Mouse (Mus musculus) CH12.LX (cell line): ENCODE data around the gene Mcts2. TPM values are rescaled to one million over a fixed set of nuclear protein-coding genes. Genes with fewer than 3 reads are reported as not detected.

ENCODE experiments used
- DNase-seq: peaks from one replicate; pipeline ENCODE4 v3.0.0-alpha.2; 2013; ENCODE audit errors: extremely low read depth
- H3K27ac ChIP-seq: 2 replicates; pipeline ENCODE4 v1.5.1; 2012; ENCODE audit warnings: low read depth, mild to moderate bottlenecking, control low read depth, moderate library complexity; ENCODE audit not compliant: insufficient read depth
- H3K27me3 ChIP-seq: replicated peaks from 2 replicates; pipeline ENCODE3; 2012; ENCODE audit warnings: inconsistent platforms
- H3K36me3 ChIP-seq, 2 experiments: replicated peaks in 1 of 2; 2 replicates each; pipeline versions ENCODE3 to v1.6.1; 2012; ENCODE audit warnings: inconsistent platforms in 1 of 2, low read length in 1 of 2, mild to moderate bottlenecking in 1 of 2, mixed read lengths in 1 of 2, moderate library complexity in 1 of 2; ENCODE audit not compliant: control insufficient read depth in 1 of 2, insufficient read depth in 1 of 2
- H3K4me1 ChIP-seq, 2 experiments: 2 replicates each; pipeline ENCODE4 v1.6.1; 2012; ENCODE audit warnings: inconsistent platforms in 1 of 2, moderate library complexity in 1 of 2; ENCODE audit not compliant: insufficient read depth in 2 of 2, control insufficient read depth in 1 of 2
- H3K4me2 ChIP-seq: 2 replicates; pipeline ENCODE4 v1.6.1; 2012; ENCODE audit warnings: low read depth, mild to moderate bottlenecking, control low read depth; ENCODE audit not compliant: poor library complexity, insufficient read depth, severe bottlenecking
- H3K4me3 ChIP-seq, 3 experiments: fragments of 150-350 bp in 1 of 3; sonication (generic) in 1 of 3; replicated peaks in 1 of 3; 2 replicates each; pipeline versions ENCODE3 to v1.5.1; 2011 to 2012; ENCODE audit warnings: low read depth in 2 of 3, low read length in 2 of 3, mild to moderate bottlenecking in 2 of 3, moderate library complexity in 2 of 3, control low read depth in 1 of 3, improper control_type of control experiment in 1 of 3, inconsistent platforms in 1 of 3, mixed read lengths in 1 of 3; ENCODE audit not compliant: poor library complexity in 1 of 3
- H3K79me2 ChIP-seq: replicated peaks from 2 replicates; pipeline ENCODE4 v1.6.1; 2012; ENCODE audit warnings: mild to moderate bottlenecking, moderate library complexity; ENCODE audit not compliant: control insufficient read depth, poor library complexity, insufficient read depth, severe bottlenecking; ENCODE audit errors: extremely low read depth
- H3K9ac ChIP-seq: 2 replicates; pipeline ENCODE4 v1.6.1; 2012; ENCODE audit warnings: low read depth, mild to moderate bottlenecking, control low read depth, moderate library complexity; ENCODE audit not compliant: insufficient read depth
- H3K9me3 ChIP-seq: replicated peaks from 2 replicates; pipeline ENCODE3; 2012; ENCODE audit warnings: low read length, inconsistent platforms, mixed read lengths
- CHD1 ChIP-seq: IDR thresholded peaks from 2 replicates; pipeline ENCODE4 v1.6.1; 2012; ENCODE audit warnings: low read depth, low read length, improper control_type of control experiment, inconsistent platforms
- CHD2 ChIP-seq: IDR thresholded peaks from 2 replicates; pipeline ENCODE4 v1.6.1; 2011; ENCODE audit warnings: low read length, improper control_type of control experiment
- CTCF ChIP-seq, 2 experiments: IDR thresholded peaks in 1 of 2; conservative IDR thresholded peaks in 1 of 2; 2 replicates each; pipeline ENCODE4 v1.5.1; 2011 to 2012; ENCODE audit warnings: low read depth in 2 of 2, low read length in 2 of 2, improper control_type of control experiment in 1 of 2, inconsistent platforms in 1 of 2, mild to moderate bottlenecking in 1 of 2, moderate library complexity in 1 of 2
- E2F4 ChIP-seq: IDR thresholded peaks from 2 replicates; pipeline ENCODE4 v1.6.1; 2011; ENCODE audit warnings: low read depth, low read length, improper control_type of control experiment; ENCODE audit not compliant: insufficient replicate concordance
- ELF1 ChIP-seq: IDR thresholded peaks from 2 replicates; pipeline ENCODE4 v1.6.1; 2014; ENCODE audit warnings: low read depth, mild to moderate bottlenecking, inconsistent platforms, low read length, improper control_type of control experiment
- GABPA ChIP-seq: IDR thresholded peaks from 2 replicates; pipeline ENCODE4 v1.6.1; 2012; ENCODE audit warnings: low read depth, low read length, improper control_type of control experiment, inconsistent platforms; ENCODE audit not compliant: insufficient replicate concordance
- IRF4 ChIP-seq: IDR thresholded peaks from 2 replicates; pipeline ENCODE4 v1.6.1; 2014; ENCODE audit warnings: low read depth, mild to moderate bottlenecking, inconsistent platforms, low read length, improper control_type of control experiment
- JUN ChIP-seq: IDR thresholded peaks from 2 replicates; pipeline ENCODE4 v1.6.1; 2011; ENCODE audit warnings: low read depth, mild to moderate bottlenecking, low read length, improper control_type of control experiment, moderate library complexity; ENCODE audit not compliant: insufficient read depth
- JUND ChIP-seq: conservative IDR thresholded peaks from 2 replicates; pipeline ENCODE4 v1.6.1; 2011; ENCODE audit warnings: low read depth, low read length, improper control_type of control experiment
- KAT2A ChIP-seq: IDR thresholded peaks from 2 replicates; pipeline ENCODE4 v1.6.1; 2012; ENCODE audit warnings: low read length, improper control_type of control experiment, inconsistent platforms; ENCODE audit not compliant: insufficient replicate concordance
- MAFK ChIP-seq: IDR thresholded peaks from 2 replicates; pipeline ENCODE4 v1.6.1; 2011; ENCODE audit warnings: low read length, improper control_type of control experiment; ENCODE audit not compliant: insufficient replicate concordance
- MAX ChIP-seq: IDR thresholded peaks from 2 replicates; pipeline ENCODE4 v1.6.1; 2011; ENCODE audit warnings: low read length, improper control_type of control experiment
- MXI1 ChIP-seq: IDR thresholded peaks from 2 replicates; pipeline ENCODE4 v1.6.1; 2011; ENCODE audit warnings: mild to moderate bottlenecking, low read depth, low read length, improper control_type of control experiment
- MYC ChIP-seq: IDR thresholded peaks from 2 replicates; pipeline ENCODE4 v1.6.1; 2011; ENCODE audit warnings: low read depth, mild to moderate bottlenecking, improper control_type of control experiment, low read length
- NELFE ChIP-seq: IDR thresholded peaks from 2 replicates; pipeline ENCODE4 v1.6.1; 2011; ENCODE audit warnings: low read depth, low read length, improper control_type of control experiment
- NRF1 ChIP-seq: IDR thresholded peaks from 2 replicates; pipeline ENCODE4 v1.6.1; 2014; ENCODE audit warnings: low read depth, mild to moderate bottlenecking, inconsistent platforms, low read length, improper control_type of control experiment, moderate library complexity
- POLR2A ChIP-seq: IDR thresholded peaks from 2 replicates; pipeline ENCODE4 v1.6.1; 2011; ENCODE audit warnings: low read depth, mild to moderate bottlenecking, improper control_type of control experiment, low read length
- RAD21 ChIP-seq: IDR thresholded peaks from 2 replicates; pipeline ENCODE4 v1.6.1; 2011; ENCODE audit warnings: low read depth, mild to moderate bottlenecking, low read length, improper control_type of control experiment, moderate library complexity
- SMC3 ChIP-seq: IDR thresholded peaks from 2 replicates; pipeline ENCODE4 v1.6.1; 2011; ENCODE audit warnings: low read depth, low read length, improper control_type of control experiment
- TBP ChIP-seq: conservative IDR thresholded peaks from 2 replicates; pipeline ENCODE4 v1.6.1; 2011; ENCODE audit warnings: low read depth, low read length, improper control_type of control experiment
- TCF12 ChIP-seq: IDR thresholded peaks from 2 replicates; pipeline ENCODE4 v1.6.1; 2014; ENCODE audit warnings: low read depth, mild to moderate bottlenecking, inconsistent platforms, low read length, improper control_type of control experiment
- UBTF ChIP-seq: IDR thresholded peaks from 2 replicates; pipeline ENCODE4 v1.6.1; 2012; ENCODE audit warnings: low read depth, mild to moderate bottlenecking, inconsistent platforms, low read length, improper control_type of control experiment, moderate library complexity
- USF1 ChIP-seq: IDR thresholded peaks from 2 replicates; pipeline ENCODE4 v1.6.1; 2014; ENCODE audit warnings: low read depth, mild to moderate bottlenecking, inconsistent platforms, low read length, improper control_type of control experiment
- USF2 ChIP-seq: conservative IDR thresholded peaks from 2 replicates; pipeline ENCODE4 v1.6.1; 2011; ENCODE audit warnings: low read depth, low read length, improper control_type of control experiment
- ZC3H11A ChIP-seq: IDR thresholded peaks from 2 replicates; pipeline ENCODE4 v1.6.1; 2012; ENCODE audit warnings: low read depth, mild to moderate bottlenecking, inconsistent platforms, low read length, improper control_type of control experiment
- ZKSCAN1 ChIP-seq: IDR thresholded peaks from 2 replicates; pipeline ENCODE4 v1.6.1; 2012; ENCODE audit warnings: low read depth, inconsistent platforms, low read length, improper control_type of control experiment, borderline replicate concordance
- ZMIZ1 ChIP-seq: IDR thresholded peaks from 2 replicates; pipeline ENCODE4 v1.6.1; 2012; ENCODE audit warnings: low read depth, mild to moderate bottlenecking, inconsistent platforms, low read length, improper control_type of control experiment
- ZNF384 ChIP-seq: IDR thresholded peaks from 2 replicates; pipeline ENCODE4 v1.6.1; 2012; ENCODE audit warnings: low read depth, low read length, improper control_type of control experiment, inconsistent platforms
- dilution Hi-C: fragments of 300-500 bp; cut with MboI; formaldehyde crosslinking; loops from 2 replicates; pipeline ENCODE4 v1.14.3; 2020; ENCODE audit warnings: low sequenced_read_pairs; ENCODE audit not compliant: extremely low pct_unique_long_range_greater_than_20kb, extremely low pct_ligation_motif_present
- in situ Hi-C: fragments of 300-500 bp; cut with MboI; formaldehyde crosslinking; loops from 3 replicates; pipeline ENCODE4 v1.14.3; 2019; ENCODE audit warnings: low sequenced_read_pairs, low pct_ligation_motif_present, low pct_unique_long_range_greater_than_20kb, mixed read lengths
- polyA plus RNA-seq: library from polyadenylated mRNA; unstranded; fragments of >175 nt; gene quantifications from 2 replicates; pipeline ENCODE4 v1.2.1, GENCODE M21; 2012; ENCODE audit warnings: low read depth; ENCODE audit not compliant: insufficient read length
- total RNA-seq, 2 experiments: library from RNA; depleted of rRNA; stranded (reverse); fragments of 300-350 nt in 1 of 2; fragments of >200 nt in 1 of 2; gene quantifications; 2 replicates each; pipeline ENCODE4 v1.2.3; 2012 to 2014

The Mcts2 gene
- total and polyA plus RNA-seq, 3 experiments = 1.5 to 3.3 (median 3.2) TPM

- Histone ChIP-seq H3K9me3 (no peaks in the 10 kb centered on the region), H3K36me3 (peaks cover 53 to 81% of the 10 kb centered on the region in 2 experiments), H3K4me2 (no peak overlapping the region), H3K79me2 (no peaks in the 10 kb centered on the region), H3K9ac (no peak overlapping the region), H3K4me1 (no peaks in the 10 kb centered on the region), H3K27ac (no peak overlapping the region), H3K27me3 (no peaks in the 10 kb centered on the region), H3K4me3 (no peak overlapping the region)
- DNase-seq = no peak
- dilution Hi-C loops = no loop called here
- TF ChIP-seq JUN = no peak
- no peak for TF ChIP-seq CHD2
- TF ChIP-seq CHD1 = no peak
- TF ChIP-seq NRF1 = no peak
- no peak for TF ChIP-seq POLR2A
- no peak for TF ChIP-seq SMC3
- no peak for TF ChIP-seq USF2
- no peak for TF ChIP-seq USF1
- no peak for TF ChIP-seq ELF1
- no peak for TF ChIP-seq MAFK
- no peak for TF ChIP-seq MXI1
- no peak for TF ChIP-seq IRF4
- TF ChIP-seq NELFE = no peak
- no peak for TF ChIP-seq ZKSCAN1
- TF ChIP-seq CTCF (conservative IDR thresholded peaks at IDR 0.05 in 1 of 2, IDR thresholded peaks at IDR 0.05 in 1 of 2; ENCODE audit: low read depth in 2 of 2, low read length in 2 of 2) = no peak
- no peak for TF ChIP-seq GABPA
- TF ChIP-seq ZMIZ1 = no peak
- no peak for TF ChIP-seq KAT2A
- in situ Hi-C loops = no loop called here
Measured at GRCm38 (mm10) chr2:152707186-152707585, 20.4 kb downstream of the Mcts2 start.

- dilution Hi-C loops = no loop called here
- no peaks in the 10 kb centered on the region for H3K27me3 ChIP-seq
- no peaks in the 10 kb centered on the region for H3K4me1 ChIP-seq
- no peaks in the 10 kb centered on the region for H3K79me2 ChIP-seq
- no peak for DNase-seq
- H3K4me2 ChIP-seq = no peak overlapping the region
- H3K9me3 ChIP-seq = no peaks in the 10 kb centered on the region
- H3K4me3 ChIP-seq = no peak overlapping the region
- H3K36me3 ChIP-seq = peaks cover 51 to 78% of the 10 kb centered on the region in 2 experiments
- H3K27ac ChIP-seq = no peak overlapping the region
- H3K9ac ChIP-seq = no peak overlapping the region
- in situ Hi-C loops = no loop called here
- no peak for TF ChIP-seq MYC
- no peak for TF ChIP-seq CTCF (conservative IDR thresholded peaks at IDR 0.05 in 1 of 2, IDR thresholded peaks at IDR 0.05 in 1 of 2; ENCODE audit: low read depth in 2 of 2, low read length in 2 of 2)
- no peak for TF ChIP-seq TCF12
- TF ChIP-seq MAX = no peak
- TF ChIP-seq ZC3H11A = no peak
- no peak for TF ChIP-seq TBP
- no peak for TF ChIP-seq UBTF
- TF ChIP-seq JUND = no peak
- no peak for TF ChIP-seq RAD21
- no peak for TF ChIP-seq ZNF384
- no peak for TF ChIP-seq ZMIZ1
- TF ChIP-seq KAT2A = no peak
- TF ChIP-seq USF1 = no peak
- no peak for TF ChIP-seq USF2
- TF ChIP-seq ELF1 = no peak
- TF ChIP-seq ZKSCAN1 = no peak
- TF ChIP-seq SMC3 = no peak
- no peak for TF ChIP-seq E2F4
Measured at GRCm38 (mm10) chr2:152707627-152708026, 20.8 kb downstream of the Mcts2 start.
